Mouse (Mus musculus) testis, adult 2 months (tissue): ENCODE measurements around the gene Rdm1.

Source experiments
- CTCF ChIP-seq: fragments of 200-500 bp; IDR thresholded peaks from 2 replicates; pipeline ENCODE4 v1.5.1; 2012; ENCODE audit warnings: low read depth, mild to moderate bottlenecking, inconsistent platforms, low read length, moderate library complexity; ENCODE audit not compliant: control insufficient read depth, insufficient read depth, insufficient replicate concordance
- POLR2A ChIP-seq: fragments of 200-500 bp; IDR thresholded peaks from 2 replicates; pipeline ENCODE4 v1.6.1; 2012; ENCODE audit warnings: low read depth, mild to moderate bottlenecking, inconsistent platforms, low read length, moderate library complexity; ENCODE audit not compliant: control insufficient read depth

GRCm38 (mm10) chr11:101627857-101628559, 1.0 kb downstream of the Rdm1 start:
- TF ChIP-seq CTCF (no peak), POLR2A (no peak; the same call in 1 of the 2 replicates)
